Mouse (Mus musculus): ENCODE results near the gene Nkd2. TPM values are rescaled to one million over a fixed set of nuclear protein-coding genes. Genes with fewer than 3 reads are reported as not detected.

Gene Nkd2
- total RNA-seq, 2 experiments from 2014 or later: 1.0 to 2.3 TPM

DNA sequence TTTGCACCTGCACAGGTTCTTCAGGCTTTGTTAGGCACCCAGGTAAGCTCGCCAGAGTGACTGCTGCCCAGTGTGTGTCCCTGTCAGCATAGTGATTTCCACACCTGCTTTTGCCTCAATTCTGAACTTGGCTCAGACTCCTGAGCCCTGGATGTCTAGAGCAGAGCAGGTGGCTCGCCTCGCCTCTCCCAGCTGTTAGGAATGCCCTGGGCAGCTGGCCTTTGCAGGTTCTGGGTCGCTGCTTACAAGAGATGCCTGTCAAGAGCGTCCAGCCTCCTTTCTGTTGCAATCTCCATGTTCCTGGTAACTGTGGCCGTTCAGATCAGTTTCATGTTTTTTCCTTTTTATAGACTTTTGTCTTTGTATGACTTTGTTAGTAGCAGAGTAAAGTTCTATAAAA lies 31.1 kb downstream of the Nkd2 start:
- no peak for DNase-seq

DNA sequence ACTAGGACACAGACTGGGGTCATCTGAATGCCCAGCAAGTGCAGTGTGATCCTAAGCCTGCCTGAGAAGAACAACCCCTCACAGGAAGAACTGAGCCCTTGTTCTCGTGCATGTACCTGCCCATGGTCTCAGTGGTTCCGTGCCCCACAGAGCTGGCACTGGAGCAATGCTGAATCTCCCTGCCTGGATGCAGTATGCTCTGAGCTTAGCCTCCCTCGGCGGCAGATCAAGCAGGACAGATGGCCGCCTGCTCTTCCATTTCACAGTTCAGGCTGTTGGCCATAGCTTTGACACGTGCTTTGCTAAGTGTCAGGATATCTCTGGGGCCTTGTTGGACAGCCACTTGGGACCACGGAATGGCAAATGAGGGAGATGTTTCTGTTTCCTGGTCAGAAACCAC lies 33.2 kb downstream of the Nkd2 start:
- no peak for DNase-seq

DNA sequence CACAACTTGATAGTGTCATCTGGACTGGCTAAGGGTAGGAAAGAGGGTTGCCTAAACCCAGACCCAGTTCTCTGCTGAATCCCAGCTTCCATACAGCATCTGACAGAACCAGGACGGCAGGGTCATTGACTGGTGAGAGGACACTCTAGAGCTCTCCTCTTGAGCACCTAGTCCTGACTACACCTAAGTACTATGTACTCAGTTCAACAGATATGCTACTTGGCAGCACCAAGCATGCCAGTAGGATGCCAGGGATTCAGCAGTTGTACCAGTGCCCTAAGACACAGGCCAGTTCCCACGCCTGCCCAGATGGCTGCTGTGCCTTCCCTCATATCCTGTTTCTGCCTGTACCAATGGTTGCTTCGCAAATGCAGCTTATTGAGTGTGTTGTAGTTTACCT lies 34.5 kb downstream of the Nkd2 start:
- DNase-seq: no peak

DNA sequence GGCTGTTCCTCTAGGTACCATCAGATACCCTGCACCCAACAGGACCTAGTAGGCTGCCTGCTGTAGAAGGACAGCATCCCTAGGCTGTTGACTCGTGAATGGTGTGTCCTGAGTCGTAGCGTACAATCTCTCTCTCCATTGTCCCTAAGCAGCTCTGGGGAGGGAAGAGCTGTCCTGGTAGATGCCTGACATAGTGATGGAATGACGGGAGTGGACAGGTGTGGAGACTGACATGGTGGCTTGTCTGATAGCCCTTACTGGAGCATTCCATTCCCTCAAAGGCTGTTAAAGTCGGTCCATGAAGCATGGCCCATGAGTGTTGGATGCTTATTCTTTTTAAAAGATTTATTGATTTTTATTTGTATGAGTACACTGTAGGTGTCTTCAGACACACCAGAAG lies 42.5 kb downstream of the Nkd2 start:
- DNase-seq: no peak

DNA sequence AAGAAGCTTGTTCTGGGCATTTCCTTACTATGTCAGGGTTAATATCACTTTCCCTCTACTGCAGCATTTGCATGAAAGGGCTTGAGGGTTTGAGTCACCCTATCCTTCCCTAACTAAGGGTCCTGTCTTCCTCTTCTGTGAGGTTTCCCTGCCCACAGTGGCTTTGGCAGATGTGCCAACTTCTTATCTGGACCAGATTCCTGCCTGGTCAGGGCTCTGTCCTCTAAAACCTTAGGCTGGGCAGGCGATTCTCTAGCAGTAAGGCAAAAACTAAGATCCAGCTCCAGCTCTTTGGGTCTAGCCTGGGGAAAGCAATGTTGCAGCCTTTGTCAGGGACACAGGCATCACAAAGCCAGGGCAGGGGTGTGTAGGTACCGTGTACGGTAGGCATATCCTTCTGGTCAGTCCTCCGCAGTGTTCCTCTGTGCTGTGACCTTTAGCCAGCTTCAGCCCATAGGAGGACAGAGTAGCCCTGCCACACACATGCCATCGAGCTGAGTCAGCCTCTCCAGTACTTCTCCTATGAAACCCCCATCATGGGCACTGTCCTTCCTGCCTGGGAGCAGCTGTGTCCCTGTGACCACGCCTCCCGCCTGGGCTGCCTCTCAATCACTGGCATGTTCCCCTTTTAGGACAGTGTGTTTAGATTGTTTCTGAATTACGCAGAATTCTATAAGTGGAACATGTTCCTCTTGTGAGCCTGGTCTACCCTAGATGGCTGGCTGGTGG lies 43.8 kb downstream of the Nkd2 start:
- DNase-seq: peak; percentile 61

DNA sequence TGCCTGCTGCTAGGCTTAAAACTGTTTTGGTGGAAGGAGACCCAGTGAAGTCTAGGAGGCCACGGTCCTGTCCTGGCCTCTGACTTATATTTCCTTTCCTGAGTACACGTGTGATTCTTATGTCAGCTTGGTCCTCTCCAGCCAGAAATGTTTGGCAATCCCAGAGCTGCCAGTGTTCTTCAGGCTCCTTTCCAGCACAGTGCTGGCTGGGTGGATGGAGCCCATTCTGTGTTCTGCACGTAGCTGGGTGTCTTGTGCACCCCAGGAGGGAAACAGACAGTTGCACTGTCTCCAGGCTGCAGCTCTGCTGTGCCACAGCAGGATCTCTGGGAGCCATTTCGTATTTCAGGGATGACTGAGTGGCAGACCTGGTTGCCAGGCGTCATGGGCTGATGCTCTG lies 48.3 kb downstream of the Nkd2 start:
- no peak for DNase-seq

DNA sequence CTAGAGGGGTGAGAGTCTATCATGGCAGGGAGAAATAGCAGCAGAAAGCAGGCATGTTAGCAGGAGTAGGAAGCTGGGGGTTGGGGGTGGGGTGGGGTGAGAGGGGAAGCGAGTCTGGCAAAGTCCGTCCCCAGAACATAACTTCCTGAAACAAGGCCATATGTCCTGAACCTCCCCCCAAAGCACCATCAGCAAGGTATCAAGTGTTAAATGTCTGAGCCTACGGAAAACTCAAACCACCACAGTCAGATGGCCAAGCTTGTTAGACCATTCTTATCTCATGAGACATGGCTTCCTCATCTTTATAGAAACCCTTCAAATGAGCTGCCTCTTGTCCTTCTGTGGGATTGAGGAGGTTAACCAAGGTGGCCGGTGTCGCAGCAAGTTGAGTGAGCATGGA lies 54.3 kb downstream of the Nkd2 start:
- DNase-seq: no peak

DNA sequence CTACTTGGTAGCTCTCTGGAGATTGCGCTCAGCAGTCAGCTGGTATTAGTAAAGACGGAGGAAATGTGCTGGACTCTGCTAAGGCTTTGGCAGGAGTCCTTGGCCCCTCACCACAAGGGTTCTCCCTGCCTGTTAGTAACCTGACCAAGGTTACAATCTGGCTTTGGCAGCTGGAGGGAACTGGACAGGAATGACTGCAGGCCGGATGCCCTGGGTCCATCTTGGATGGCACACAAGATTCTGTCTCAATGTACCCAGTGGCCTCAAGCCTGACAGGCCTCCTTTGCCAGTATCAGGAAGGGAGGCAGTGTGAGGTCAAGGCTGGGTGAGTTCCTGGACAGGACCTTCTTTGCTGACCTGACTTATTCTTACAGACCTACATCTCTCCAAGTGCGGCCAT lies 55.3 kb downstream of the Nkd2 start:
- peak; percentile 82 for DNase-seq

DNA sequence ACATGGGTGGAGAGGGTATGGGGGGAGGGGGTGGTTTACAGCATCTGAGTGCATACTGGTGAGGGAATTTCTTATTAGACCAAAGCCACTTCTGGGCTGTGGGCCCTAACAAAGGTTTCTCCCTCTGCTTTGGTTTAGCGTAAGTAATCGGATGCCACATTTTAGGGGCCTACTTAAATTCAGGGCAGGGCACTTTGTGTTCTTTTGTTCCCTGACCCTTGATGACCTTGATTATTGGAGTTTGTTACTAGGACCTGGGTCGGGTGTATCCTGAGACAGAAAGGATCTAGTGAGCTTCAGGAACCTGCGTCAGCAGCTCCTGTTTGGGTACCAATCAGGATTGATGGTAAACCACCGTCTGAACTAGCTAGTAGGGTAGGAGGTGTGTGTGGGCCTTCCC lies 64.9 kb downstream of the Nkd2 start:
- DNase-seq: no peak

DNA sequence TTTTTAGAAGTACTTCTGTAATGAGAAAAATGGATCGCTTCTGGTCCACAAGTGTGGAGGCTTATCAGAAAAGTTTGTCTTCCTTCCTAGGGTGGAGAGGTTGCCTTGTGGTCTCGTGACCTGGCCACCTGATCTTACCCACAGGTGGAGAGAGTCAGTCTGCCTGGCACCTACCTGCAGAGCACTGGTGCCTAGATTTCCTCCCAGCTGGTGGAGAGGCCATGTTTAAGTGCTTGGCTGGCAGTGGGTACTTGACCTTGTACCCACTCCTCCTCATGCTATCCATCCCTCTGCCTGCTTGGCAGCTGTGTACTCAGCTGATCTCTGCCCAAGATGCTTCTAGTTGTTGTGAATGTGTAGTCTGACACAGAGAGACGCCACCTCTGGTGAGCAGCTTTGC lies 69.9 kb downstream of the Nkd2 start:
- no peak for DNase-seq

DNA sequence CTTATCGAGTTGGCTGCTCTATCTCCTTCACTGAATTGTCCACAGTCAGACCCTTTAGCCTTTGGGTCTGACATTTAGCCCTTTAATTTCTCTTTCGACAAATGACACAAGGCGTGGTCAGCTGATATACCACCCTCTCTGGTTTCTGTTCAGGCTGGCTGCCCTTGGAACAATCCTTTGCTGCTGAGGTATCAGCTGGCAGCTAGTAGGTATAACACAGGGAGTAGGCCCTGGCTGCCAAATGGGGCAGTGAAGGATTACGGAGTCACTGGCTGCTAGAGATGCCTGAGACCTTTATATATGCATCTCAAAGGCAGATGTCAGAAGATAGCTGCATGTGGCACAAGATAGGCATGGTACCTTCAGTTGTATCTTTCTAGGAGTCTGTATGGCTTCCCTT lies 71.6 kb downstream of the Nkd2 start:
- no peak for DNase-seq

DNA sequence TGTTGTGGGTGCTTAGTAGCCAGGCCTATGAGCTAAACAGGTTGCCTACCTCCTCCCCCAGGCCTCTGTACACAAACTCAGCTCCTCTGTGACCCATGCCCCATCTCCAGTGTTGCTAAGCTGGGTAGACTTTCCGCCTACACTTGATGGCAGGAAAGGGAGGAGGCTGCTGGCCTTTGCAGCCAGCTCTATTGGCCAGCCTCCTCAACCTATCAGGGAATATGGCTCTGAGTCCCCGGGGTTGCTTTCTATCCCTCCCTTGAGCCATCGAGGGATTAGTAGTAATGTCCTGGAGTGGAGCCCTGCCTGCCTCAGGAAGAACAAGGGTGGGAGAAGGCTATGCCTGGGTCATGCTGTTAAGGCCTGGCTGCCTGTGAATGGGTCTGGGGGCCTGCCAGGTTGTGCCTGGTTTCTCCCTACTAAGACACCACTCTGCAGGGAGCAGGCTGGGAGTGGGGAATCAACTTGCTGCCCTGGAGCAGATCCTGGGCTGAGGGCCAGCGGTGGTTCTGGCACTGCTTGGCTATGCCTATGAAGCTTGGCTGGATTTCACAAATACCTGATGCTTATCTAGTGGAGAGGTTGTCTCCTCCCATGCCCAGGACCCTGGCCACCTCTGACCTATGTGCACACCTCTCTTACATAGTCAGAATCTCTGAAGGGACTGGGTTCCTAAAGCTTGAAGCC lies 73.8 kb downstream of the Nkd2 start:
- DNase-seq: peak; percentile 24

DNA sequence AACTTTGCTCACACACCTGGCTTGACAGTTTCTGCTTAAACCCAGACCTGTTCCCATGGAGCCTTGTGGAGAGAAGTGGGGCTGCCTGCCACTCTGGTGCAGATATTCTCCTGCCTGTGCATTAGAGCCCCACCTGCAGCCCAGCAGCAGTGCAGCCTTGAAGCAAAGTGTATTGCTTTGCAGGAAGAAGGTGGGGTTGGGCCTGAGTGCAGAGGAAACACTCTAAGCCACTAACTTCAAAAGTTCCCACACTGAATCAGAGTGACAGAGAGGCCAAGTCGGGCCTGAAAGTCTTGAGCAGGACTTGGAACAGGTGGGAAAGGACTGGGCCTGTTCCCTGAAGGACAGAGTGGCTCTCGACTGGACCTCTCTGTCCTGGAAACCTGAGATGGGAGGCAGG lies 74.8 kb downstream of the Nkd2 start:
- DNase-seq: no peak

DNA sequence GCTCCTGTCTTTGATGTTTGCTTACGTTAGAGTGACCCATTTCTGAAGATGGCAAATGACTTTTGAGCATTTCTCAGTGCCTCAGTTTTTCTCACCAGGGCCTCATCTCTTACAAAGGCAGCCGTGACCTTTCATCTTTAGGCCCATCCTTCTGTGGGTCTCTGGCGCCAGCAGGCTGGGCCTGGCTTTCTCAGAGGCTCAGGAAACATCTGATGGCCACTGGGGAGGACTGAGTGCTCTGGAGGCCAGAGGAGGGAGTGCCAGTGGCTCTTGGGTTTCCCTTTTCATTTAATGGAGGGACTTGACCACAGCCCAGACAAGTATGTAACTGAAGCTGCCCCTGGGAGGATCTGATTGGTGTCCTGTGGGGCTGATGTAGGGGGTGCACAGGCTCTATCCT lies 76.3 kb downstream of the Nkd2 start:
- no peak for DNase-seq

DNA sequence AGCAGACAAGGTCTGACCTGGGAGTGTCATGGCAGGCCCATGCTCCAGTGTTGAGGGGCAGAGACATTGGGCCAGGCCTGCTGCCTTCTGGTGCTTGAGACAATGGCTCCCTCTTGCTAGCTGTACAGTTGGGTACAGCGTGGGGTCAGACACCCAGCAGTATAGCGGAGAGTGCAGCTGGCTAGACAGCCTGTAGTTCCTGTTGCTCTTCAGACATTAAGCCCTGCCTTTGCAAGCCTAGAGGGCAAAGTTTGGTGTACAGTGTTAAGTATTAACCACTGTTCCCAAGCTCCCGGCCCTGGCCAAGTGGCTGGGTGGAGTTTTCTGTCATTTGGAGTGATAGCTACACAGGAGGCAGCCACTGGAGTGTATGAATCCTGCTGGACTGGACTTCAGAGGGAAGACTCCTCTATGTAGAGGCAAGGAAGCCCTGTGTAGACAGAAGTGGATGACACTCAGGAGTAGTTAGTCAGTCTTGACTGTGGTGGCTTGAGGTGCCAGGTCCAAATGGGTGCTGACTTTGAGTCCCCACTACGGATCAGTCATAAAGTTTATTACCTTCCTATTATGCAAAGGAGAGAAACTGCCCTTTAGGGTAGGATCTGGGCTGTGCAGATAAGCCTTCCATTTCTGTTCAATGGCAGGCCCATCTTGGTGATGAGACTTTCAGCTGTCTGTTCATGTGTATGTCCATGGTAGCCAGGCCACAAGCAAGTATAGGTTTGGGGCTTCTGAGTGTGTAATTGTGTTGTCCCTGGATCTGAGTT lies 77.3 kb downstream of the Nkd2 start:
- DNase-seq: no peak

Other genes with a start within 250 kb of the Nkd2 start
- 10 to 100 TPM; 30.6 to 37.1 TPM for gene Clptm1l, start 243.6 kb downstream of the Nkd2 start, total RNA-seq (2021)
- under 1 TPM; 0.31 to 0.32 TPM for gene Tert, start 220.7 kb downstream of the Nkd2 start, total RNA-seq (2021)
- gene Slc6a18, start 169.6 kb downstream of the Nkd2 start, total RNA-seq (2021): under 1 TPM in 1 of 2 experiments, not detected in 1; 0.49 TPM
- under 1 TPM in 1 of 2 experiments, not detected in 1; 0.70 TPM for gene Slc6a19, start 142.8 kb downstream of the Nkd2 start, total RNA-seq (2021)
- 1 to 10 TPM; 3.6 to 8.0 TPM for gene Slc12a7, start 114.5 kb downstream of the Nkd2 start, total RNA-seq (2021)
- under 1 TPM in 1 of 2 experiments, not detected in 1; 0.15 TPM for gene Trip13, start 90.2 kb upstream of the Nkd2 start, total RNA-seq (2021)
- 10 to 100 TPM in 1 of 2 experiments, 1 to 10 TPM in 1; 9.6 to 10.7 TPM for gene Brd9, start 90.2 kb upstream of the Nkd2 start, total RNA-seq (2021)
- not detected for gene Zdhhc11, start 116.2 kb upstream of the Nkd2 start, total RNA-seq (2021)
- 1 to 10 TPM; 5.2 to 5.8 TPM for gene Tppp, start 161.8 kb upstream of the Nkd2 start, total RNA-seq (2021)
- gene Cep72, start 214.7 kb upstream of the Nkd2 start, total RNA-seq (2021): under 1 TPM; 0.51 to 0.61 TPM